Mouse (Mus musculus): Measurements from ENCODE around the gene Plppr5. TPM values are rescaled to one million over a fixed set of nuclear protein-coding genes. Genes with fewer than 3 reads are reported as not detected.

Plppr5 gene
- 1.5 TPM for polyA plus RNA-seq (2014; fragmentation: Illumina TruSeq; extraction: RNeasy Lipid Tissue Mini Kit (QIAGEN cat#74804); ENCODE audit: low replicate concordance)

GRCm38 (mm10) chr3:117574529-117575252, at the start of gene Plppr5:
Gene Plppr5, plus strand, starts transcription at chr3:117574836.

Other genes starting within 250 kb of the Plppr5 start
- gene Plppr4, start 214.0 kb upstream of the Plppr5 start, polyA plus RNA-seq (2014; fragmentation: Illumina TruSeq; extraction: RNeasy Lipid Tissue Mini Kit (QIAGEN cat#74804); ENCODE audit: low replicate concordance), result 0.19 TPM

Data from small intestine, adult 10 weeks (tissue).